Mouse (Mus musculus): ENCODE measurements around the gene Ttc38.

Ttc38 gene

DNA sequence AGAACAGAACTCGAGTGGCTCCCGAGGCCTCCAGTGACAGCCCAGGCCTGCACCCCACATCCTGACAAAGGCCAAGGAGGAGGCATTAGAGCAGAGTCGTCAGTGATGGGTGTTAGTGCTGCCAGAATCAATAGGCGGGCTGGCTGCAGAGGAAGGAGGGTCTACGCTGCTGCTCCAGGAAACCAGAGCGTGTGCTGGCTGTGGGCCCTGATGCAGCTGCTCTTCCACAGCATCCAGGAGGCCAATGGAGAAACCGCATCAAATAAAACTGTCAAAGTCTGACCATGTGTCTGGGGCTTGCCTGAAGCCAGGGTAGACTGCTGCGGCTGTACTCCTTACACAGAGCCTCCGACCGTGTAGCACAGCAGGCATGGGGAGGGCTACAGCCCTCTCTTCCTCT is 65.0 kb downstream of the Ttc38 start:
- DNase-seq = no peak

DNA sequence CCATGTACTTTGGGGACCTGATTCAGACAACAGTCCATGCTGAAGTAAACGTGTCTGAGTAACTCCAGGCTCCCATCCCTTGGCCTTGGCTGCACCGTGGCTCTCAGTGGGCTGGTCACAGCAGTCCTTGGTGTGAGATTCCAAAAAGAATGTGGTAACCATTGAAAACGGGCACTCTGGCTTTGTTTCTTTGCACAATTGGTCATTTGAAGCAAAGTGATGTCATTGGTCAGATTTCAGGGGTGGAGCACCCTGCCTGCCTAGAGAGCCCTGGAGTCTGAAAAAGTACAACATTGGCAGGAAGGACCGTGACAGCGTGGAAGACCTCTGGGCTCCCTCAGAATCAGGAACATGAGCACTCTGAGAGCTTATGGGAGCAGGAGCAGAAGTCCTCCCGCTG is 67.3 kb downstream of the Ttc38 start:
- DNase-seq = no peak

DNA sequence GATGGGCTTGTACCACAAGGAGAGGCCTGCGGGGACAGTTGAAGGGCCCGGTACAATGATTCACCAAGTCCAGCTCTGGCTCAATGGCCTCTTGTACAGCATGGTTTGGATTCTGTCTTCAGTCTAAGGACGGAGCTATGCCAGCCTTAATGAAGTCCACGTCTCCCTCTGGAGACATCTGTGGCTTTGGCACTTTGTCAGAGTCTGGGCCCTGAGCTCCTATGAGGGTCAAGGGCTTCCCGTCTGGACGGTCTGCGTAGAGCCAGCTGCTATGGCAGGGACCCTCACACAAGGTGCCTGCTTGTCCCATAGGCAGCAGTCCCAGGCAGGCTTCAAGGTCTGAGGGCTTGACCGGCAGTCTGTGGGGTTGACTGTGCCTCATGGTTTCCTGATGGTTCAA is 68.2 kb downstream of the Ttc38 start:
- no peak for DNase-seq

DNA sequence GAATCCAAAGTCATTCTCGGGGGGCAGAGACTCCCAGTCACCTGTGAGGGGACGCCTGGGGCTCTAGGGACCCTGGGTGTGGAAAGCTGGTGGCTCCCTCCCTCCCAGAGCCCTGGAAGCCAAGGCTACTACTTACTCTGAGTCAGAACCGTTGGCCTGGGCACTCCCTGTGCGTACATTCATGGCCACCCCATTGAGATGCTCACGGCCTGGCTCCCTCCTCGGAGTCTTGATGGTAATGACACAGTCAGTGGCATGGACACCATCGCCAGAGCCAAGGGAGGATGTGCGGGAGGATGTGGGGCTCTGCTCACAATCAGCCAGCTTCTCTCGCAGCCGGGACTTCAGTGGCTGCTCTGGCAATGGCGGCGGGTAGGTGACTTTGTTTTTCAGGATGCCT is 68.7 kb downstream of the Ttc38 start:
- no peak for DNase-seq

DNA sequence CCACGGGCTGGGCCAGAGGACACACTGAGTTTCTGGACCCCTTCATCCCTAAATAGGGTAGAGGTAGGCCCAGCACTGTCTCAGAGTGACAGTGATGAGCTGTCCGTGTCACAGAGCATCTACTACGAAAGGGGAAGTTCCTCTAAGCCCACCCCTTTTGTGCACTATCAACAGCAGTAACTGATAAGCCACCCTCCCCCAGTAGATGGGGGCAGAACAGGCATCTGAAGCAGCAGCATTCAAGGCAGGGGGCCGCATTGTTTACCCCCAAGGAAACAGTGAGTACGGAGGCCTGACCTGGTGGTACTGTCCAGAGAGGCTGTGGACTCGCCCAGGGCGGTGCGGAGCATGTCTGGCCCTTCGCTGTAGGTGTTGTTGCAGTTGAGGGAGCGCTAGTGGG is 70.4 kb downstream of the Ttc38 start:
- no peak for DNase-seq

DNA sequence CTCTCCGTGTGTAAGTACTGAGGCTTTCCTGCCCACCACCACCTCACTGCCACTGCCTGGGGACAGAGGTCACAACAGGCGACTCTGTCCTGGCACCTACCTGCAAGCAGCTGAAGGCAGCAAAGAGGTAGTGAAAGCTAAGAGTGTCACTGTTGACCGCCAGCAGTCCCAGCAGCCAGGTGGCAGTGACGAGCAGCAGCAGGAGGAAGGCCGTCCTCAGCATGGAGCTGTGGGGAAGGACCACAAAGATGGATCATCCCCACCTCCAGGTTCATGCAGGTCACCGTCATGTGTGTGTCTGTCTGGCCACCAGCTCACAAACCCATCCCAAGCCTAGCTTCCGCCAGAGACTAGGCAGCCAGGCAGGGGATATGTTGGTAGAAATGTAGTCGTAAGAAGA is 71.7 kb downstream of the Ttc38 start:
- DNase-seq = no peak
